Mouse (Mus musculus): ENCODE results near the gene Eomes.

The Eomes gene

GRCm38 (mm10) chr9:118477961-118478360, at the start of gene Eomes:
TSS of gene Eomes (plus strand) at chr9:118478212.
- CTCF ChIA-PET = interaction anchor here (0.6 to 0.8 kb wide), 2 partner anchors 10 to 28 kb away, joined by 3 to 11 read pairs; no protein-coding TSS in a partner anchor

- CTCF ChIA-PET = no interaction called here
These were observed 33.2 kb upstream of the Eomes start for GRCm38 (mm10) chr9:118444809-118445208.

- CTCF ChIA-PET = interaction anchor here (0.6 kb wide), 1 partner anchor 37 kb away, joined by 4 read pairs; no protein-coding TSS in a partner anchor
These were observed 28.7 kb upstream of the Eomes start for GRCm38 (mm10) chr9:118449336-118449735.

- CTCF ChIA-PET = no interaction called here
These were observed 24.6 kb upstream of the Eomes start for GRCm38 (mm10) chr9:118453427-118453826.

GRCm38 (mm10) chr9:118455188-118455845, 22.7 kb upstream of the Eomes start:
- CTCF ChIA-PET = no interaction called here

GRCm38 (mm10) chr9:118456405-118456804, 21.6 kb upstream of the Eomes start:
- CTCF ChIA-PET = no interaction called here

GRCm38 (mm10) chr9:118458039-118458438, 20.0 kb upstream of the Eomes start:
- CTCF ChIA-PET = no interaction called here

- CTCF ChIA-PET = no interaction called here
These were observed 14.0 kb upstream of the Eomes start for GRCm38 (mm10) chr9:118464031-118464430.

GRCm38 (mm10) chr9:118468301-118468700, 9.7 kb upstream of the Eomes start:
- CTCF ChIA-PET = no interaction called here

- CTCF ChIA-PET = no interaction called here
These were observed 8.7 kb upstream of the Eomes start for GRCm38 (mm10) chr9:118469272-118469671.

GRCm38 (mm10) chr9:118471296-118471695, 6.7 kb upstream of the Eomes start:
- CTCF ChIA-PET = no interaction called here

GRCm38 (mm10) chr9:118476211-118476765, 1.7 kb upstream of the Eomes start:
- CTCF ChIA-PET = interaction anchor here (0.7 kb wide), 1 partner anchor 329 kb away, joined by 6 read pairs; no protein-coding TSS in a partner anchor

GRCm38 (mm10) chr9:118476766-118477271, 1.2 kb upstream of the Eomes start:
- CTCF ChIA-PET = interaction anchor here (0.5 to 0.6 kb wide), 2 partner anchors 12 to 71 kb away, joined by 3 to 4 read pairs; no protein-coding TSS in a partner anchor

- CTCF ChIA-PET = interaction anchor here (0.5 to 0.8 kb wide), 5 partner anchors 11 to 100 kb away, joined by 3 to 11 read pairs (median 4); no protein-coding TSS in a partner anchor
These were observed 606 bp upstream of the Eomes start for GRCm38 (mm10) chr9:118477281-118477931.

- CTCF ChIA-PET = no interaction called here
These were observed 436 bp downstream of the Eomes start for GRCm38 (mm10) chr9:118478458-118478838.

- CTCF ChIA-PET = no interaction called here
These were observed 961 bp downstream of the Eomes start for GRCm38 (mm10) chr9:118478839-118479507.

GRCm38 (mm10) chr9:118479508-118480291, 1.7 kb downstream of the Eomes start:
- CTCF ChIA-PET = no interaction called here

GRCm38 (mm10) chr9:118480292-118480690, 2.3 kb downstream of the Eomes start:
- CTCF ChIA-PET = no interaction called here

GRCm38 (mm10) chr9:118482210-118482609, 4.2 kb downstream of the Eomes start:
- CTCF ChIA-PET = no interaction called here

- CTCF ChIA-PET = interaction anchor here (0.7 kb wide), 1 partner anchor 37 kb away, joined by 4 read pairs; no protein-coding TSS in a partner anchor
These were observed 8.5 kb downstream of the Eomes start for GRCm38 (mm10) chr9:118486361-118487095.

GRCm38 (mm10) chr9:118487096-118487395, 9.0 kb downstream of the Eomes start:
- CTCF ChIA-PET = no interaction called here
